Mouse (Mus musculus) kidney, adult 2 months (tissue): ENCODE data around the gene Wbp4. TPM values are rescaled to one million over a fixed set of nuclear protein-coding genes. Genes with fewer than 3 reads are reported as not detected.
"Not testable (repeated sequence)": the region's sequence is repeated elsewhere in the genome, so short reads cannot be mapped to it uniquely, and the experiment has no call there.

ENCODE experiments used
- DNase-seq: peaks from one replicate; pipeline ENCODE4 v3.0.0; 2021
- H3K27ac ChIP-seq: fragments of 200-500 bp; 2 replicates; pipeline ENCODE4 v1.5.1; 2012; ENCODE audit warnings: low read depth, low read length, control low read depth, inconsistent platforms; ENCODE audit not compliant: insufficient read depth
- H3K27me3 ChIP-seq: fragments of 200-500 bp; replicated peaks from 2 replicates; pipeline ENCODE4 v1.6.1; 2012; ENCODE audit warnings: mild to moderate bottlenecking, moderate library complexity, low read length, inconsistent platforms; ENCODE audit not compliant: control insufficient read depth, insufficient read depth
- H3K36me3 ChIP-seq: fragments of 200-500 bp; 2 replicates; pipeline ENCODE4 v1.6.1; 2012; ENCODE audit warnings: mild to moderate bottlenecking, moderate library complexity, low read length, inconsistent platforms; ENCODE audit not compliant: control insufficient read depth, insufficient read depth
- H3K4me1 ChIP-seq: fragments of 200-500 bp; 2 replicates; pipeline ENCODE4 v1.6.1; 2011; ENCODE audit warnings: low read length; ENCODE audit not compliant: control insufficient read depth, insufficient read depth
- H3K4me3 ChIP-seq: fragments of 200-500 bp; 2 replicates; pipeline ENCODE4 v1.5.1; 2011; ENCODE audit warnings: mild to moderate bottlenecking, low read depth, low read length, control low read depth; ENCODE audit not compliant: insufficient read depth
- CTCF ChIP-seq: fragments of 200-500 bp; conservative IDR thresholded peaks from 2 replicates; pipeline ENCODE4 v1.5.1; 2011; ENCODE audit warnings: low read depth, mild to moderate bottlenecking, control low read depth, low read length, moderate library complexity, mixed read lengths; ENCODE audit not compliant: insufficient read depth, insufficient read length
- POLR2A ChIP-seq: fragments of 200-500 bp; IDR thresholded peaks from one replicate; pipeline ENCODE4 v1.6.1; 2011; ENCODE audit warnings: low read depth, low read length, control low read depth
- WGBS: fragments of 180-500 bp; shearing (Covaris S2); methylation state at CpG from one replicate; pipeline ENCODE4 v1.1.7; 2018; 5-methylcytosine and 5-hydroxymethylcytosine counted together
- polyA plus RNA-seq: library from polyadenylated mRNA; depleted of rRNA; stranded (reverse); fragments of >200 nt; gene quantifications from 2 replicates; pipeline ENCODE4 v1.2.3, GENCODE M21; 2012

Wbp4 gene
- polyA plus RNA-seq, 1 experiment, result 5.0 TPM

DNA sequence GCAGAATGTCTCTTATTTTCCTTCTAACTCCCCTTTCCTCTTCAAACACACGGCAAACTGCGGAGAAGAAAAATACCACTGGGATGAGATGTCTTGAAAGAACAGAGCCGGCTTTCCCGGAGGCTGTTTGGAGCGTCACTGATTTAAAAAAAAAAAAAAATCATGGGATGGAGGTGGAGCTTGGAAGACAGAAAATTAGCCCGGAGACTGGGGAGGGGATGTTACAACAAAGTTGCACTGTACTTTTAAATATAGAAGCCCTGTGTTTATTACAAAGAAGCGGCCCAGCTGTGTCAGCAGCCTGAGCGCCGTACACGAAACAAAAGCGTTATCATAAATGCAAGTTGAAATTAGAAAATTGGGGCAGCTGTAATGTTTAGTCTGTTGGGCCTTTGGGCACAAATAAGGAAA is 936 bp upstream of the Wbp4 start:
- under 1% methylated on average over 11 of the region's 11 CpGs for WGBS
- no peaks in the 10 kb centered on the region for H3K36me3 ChIP-seq
- H3K27ac ChIP-seq, result peak overlapping the region; percentile 97
- H3K27me3 ChIP-seq, result no peaks in the 10 kb centered on the region
- DNase-seq, result peak; percentile 78
- TF ChIP-seq CTCF (no peak), POLR2A (no peak)
- peaks cover 24% of the 10 kb centered on the region for H3K4me1 ChIP-seq
- peak overlapping the region; percentile 71 for H3K4me3 ChIP-seq

DNA sequence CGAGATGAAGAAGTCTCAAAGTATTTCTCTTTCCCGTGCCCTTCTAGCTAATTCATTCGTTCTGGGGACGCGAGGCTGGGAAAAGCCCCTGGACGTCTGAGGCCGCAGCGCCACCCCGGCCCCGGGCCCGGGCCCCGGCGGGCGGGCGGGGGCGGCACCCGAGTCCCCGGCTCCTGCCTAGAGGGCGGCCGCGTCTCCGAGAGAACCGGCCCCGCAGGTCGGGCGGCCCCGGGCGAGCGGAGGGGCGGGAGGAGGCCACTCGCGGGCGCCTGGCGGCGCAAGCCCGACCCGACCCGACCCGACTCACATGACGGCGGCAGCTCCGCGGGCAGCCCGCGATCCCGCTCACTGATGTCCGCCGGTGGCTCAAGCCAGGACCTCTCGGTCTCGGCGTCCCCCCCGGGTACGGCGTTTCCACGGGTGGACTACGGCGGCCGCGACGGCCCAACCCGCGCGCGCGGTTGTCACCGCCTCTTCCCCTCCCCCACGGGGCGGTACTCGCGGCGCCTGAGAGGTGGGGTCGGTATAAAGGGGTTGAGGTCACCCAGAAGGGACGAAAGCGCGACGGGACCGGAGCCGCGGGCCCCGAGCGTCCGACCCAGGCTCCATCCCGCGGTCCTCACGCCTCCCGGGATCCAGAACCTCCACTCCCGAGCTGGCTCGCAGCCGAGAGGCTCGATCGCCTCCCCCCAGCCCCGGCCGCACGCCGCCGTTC is 539 bp downstream of the Wbp4 start, which contains the start of gene Elf1:
Gene Elf1, plus strand, starts transcription at position 571 of the 715 bp plus-strand sequence.
- Histone ChIP-seq H3K27me3 (no peaks in the 10 kb centered on the region), H3K4me3 (peak within 1 kb of the TSS; percentile 71), H3K27ac (peak within 1 kb of the TSS; percentile 97), H3K4me1 (peaks cover 19% of the 10 kb centered on the region), H3K36me3 (no peaks in the 10 kb centered on the region)
- peak; percentile 98 for DNase-seq
- under 1% methylated on average over 95 of the region's 96 CpGs for WGBS
- TF ChIP-seq CTCF, result no peak
- peak; percentile 93 for TF ChIP-seq POLR2A

DNA sequence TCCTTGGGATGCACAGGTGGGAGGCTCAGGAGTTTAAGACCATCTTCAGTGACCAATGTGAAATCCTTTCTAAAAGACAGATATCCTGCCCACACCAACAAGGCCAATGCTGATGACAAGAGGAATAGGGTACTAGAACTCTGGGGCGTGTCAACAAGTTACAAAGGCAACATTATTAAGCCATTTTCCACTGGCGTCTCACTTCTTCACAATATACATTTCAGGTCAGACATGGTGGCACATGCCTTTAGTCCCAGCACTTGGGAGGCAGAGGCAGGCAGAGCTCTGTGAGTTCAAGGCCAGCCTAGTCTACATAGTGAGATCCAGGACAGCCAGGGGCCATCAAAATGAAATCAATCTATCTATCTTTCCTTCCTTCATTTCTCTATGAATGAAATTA is 7.9 kb downstream of the Wbp4 start:
- TF ChIP-seq CTCF (no peak), POLR2A (no peak)
- no peak overlapping the region for H3K27ac ChIP-seq
- H3K4me3 ChIP-seq, result no peak overlapping the region
- no peaks in the 10 kb centered on the region for H3K4me1 ChIP-seq
- 94% methylated on average over 2 of the region's 2 CpGs for WGBS
- H3K27me3 ChIP-seq, result no peaks in the 10 kb centered on the region
- no peak for DNase-seq
- H3K36me3 ChIP-seq, result peaks cover 10% of the 10 kb centered on the region

GRCm38 (mm10) chr14:79467621-79468020 is 13.7 kb downstream of the Wbp4 start:
- DNase-seq, result peak; percentile 70
- peak; percentile 75 for TF ChIP-seq CTCF
- no peak for TF ChIP-seq POLR2A
- Histone ChIP-seq H3K27me3 (no peaks in the 10 kb centered on the region), H3K27ac (no peak overlapping the region), H3K4me1 (no peaks in the 10 kb centered on the region), H3K4me3 (no peak overlapping the region), H3K36me3 (peaks cover 7% of the 10 kb centered on the region)
- 14% methylated on average over 3 of the region's 3 CpGs for WGBS

GRCm38 (mm10) chr14:79465623-79466022 is 15.7 kb downstream of the Wbp4 start:
- Histone ChIP-seq H3K27me3 (no peaks in the 10 kb centered on the region), H3K4me1 (no peaks in the 10 kb centered on the region), H3K27ac (no peak overlapping the region), H3K36me3 (peaks cover 5% of the 10 kb centered on the region), H3K4me3 (no peak overlapping the region)
- TF ChIP-seq CTCF (no peak), POLR2A (no peak)
- DNase-seq, result no peak
- WGBS, result 94% methylated on average over 1 of the region's 1 CpGs

- no peak for DNase-seq
- no peak overlapping the region for H3K27ac ChIP-seq
- no peaks in the 10 kb centered on the region for H3K27me3 ChIP-seq
- no peak for TF ChIP-seq CTCF
- no peak for TF ChIP-seq POLR2A
- H3K4me1 ChIP-seq, result no peaks in the 10 kb centered on the region
- 91% methylated on average over 4 of the region's 4 CpGs for WGBS
- H3K4me3 ChIP-seq, result no peak overlapping the region
- H3K36me3 ChIP-seq, result peaks cover 5% of the 10 kb centered on the region
Measured at GRCm38 (mm10) chr14:79460988-79461387, 20.3 kb downstream of the Wbp4 start.

DNA sequence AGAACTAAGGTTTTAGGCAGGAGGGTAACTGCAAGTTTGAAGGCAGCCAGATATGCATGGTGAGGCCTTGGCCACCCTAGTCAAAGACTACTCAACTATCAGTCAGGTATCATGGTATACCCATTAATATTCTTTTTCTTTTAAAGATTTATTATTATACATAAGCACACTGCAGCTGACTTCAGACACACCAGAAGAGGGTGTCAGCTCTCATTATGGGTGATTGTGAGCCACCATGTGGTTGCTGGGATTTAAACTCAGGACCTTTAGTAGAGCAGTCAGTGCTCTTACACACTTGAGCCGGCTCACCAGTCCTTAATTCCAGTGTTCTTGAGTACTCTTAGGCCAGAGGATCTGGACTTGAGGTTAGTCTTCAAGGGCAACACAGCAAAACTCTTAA is 20.9 kb downstream of the Wbp4 start:
- no peak overlapping the region for H3K4me3 ChIP-seq
- no peaks in the 10 kb centered on the region for H3K4me1 ChIP-seq
- H3K27me3 ChIP-seq, result no peaks in the 10 kb centered on the region
- peaks cover 5% of the 10 kb centered on the region for H3K36me3 ChIP-seq
- 86% methylated on average over 1 of the region's 1 CpGs for WGBS
- TF ChIP-seq CTCF, result no peak
- no peak for TF ChIP-seq POLR2A
- no peak overlapping the region for H3K27ac ChIP-seq
- DNase-seq, result no peak

- H3K36me3 ChIP-seq, H3K27ac ChIP-seq, DNase-seq, H3K4me1 ChIP-seq, H3K4me3 ChIP-seq, H3K27me3 ChIP-seq: not testable (repeated sequence)
- WGBS, result 96% methylated on average over 7 of the region's 10 CpGs
Measured at GRCm38 (mm10) chr14:79452591-79452934, 28.8 kb downstream of the Wbp4 start.

DNA sequence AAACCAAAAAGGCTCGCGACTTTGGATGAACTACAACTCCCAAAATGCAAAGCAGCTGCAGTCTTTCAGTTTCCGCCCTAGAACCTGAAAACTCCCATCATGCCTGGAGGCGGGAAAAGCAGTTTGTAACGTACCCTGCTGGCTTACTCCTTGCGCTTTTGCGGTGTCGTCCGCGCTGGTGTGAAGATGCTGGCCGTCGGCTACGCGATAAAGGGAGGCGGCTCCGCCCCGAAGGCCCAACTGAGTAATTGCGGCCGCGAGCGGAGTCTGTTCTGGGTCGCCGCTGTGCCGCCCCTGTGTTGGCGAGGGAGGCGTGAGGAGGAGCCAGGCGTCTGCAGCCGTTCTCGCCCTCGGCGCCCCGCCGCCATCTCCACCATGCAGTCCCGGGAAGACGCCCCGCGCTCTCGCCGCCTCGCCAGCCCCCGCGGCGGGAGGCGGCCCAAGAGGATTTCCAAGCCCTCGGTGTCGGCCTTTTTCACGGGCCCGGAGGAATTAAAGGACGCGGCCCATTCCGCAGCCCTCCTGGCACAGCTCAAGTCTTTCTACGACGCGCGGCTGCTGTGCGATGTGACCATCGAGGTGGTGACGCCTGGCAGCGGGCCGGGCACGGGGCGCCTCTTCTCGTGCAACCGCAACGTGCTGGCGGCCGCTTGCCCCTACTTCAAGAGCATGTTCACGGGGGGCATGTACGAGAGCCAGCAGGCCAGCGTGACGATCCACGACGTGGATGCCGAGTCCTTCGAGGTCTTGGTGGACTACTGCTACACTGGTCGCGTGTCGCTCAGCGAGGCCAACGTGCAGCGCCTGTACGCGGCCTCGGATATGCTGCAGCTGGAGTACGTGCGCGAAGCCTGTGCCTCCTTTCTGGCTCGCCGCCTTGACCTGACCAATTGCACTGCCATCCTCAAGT is 29.4 kb downstream of the Wbp4 start, which contains the start of gene Kbtbd6:
Gene Kbtbd6, plus strand, starts transcription at position 155 of the 910 bp plus-strand sequence.
- H3K4me3 ChIP-seq, result peak within 1 kb of the TSS; percentile 51
- H3K27me3 ChIP-seq, H3K4me1 ChIP-seq, H3K36me3 ChIP-seq, H3K27ac ChIP-seq: not testable (repeated sequence)
- WGBS, result 13% methylated on average over 39 of the region's 89 CpGs
- peak; percentile 89 for DNase-seq
